Mouse (Mus musculus): ENCODE data around the gene Uap1l1.

DNA sequence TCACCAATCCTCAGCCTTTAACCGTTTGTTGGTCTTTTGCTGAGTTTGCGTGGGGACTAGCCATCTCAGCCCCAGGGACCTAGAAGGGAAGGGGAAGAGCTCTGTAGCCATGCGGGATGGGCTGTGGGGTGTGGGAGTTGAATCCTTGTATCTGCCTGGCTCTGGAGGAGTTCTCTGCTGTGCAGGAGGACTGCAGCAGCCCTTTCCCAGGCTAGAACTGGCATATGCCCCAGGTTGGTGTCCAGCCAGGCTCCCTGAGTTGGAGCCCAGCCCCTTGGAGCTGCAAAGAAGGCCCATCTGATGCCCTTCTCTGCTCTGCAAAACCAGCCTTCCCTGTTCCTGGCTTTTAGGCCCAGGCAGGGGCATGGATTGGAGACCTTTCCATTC lies 31.1 kb upstream of the Uap1l1 start:
- TF ChIP-seq CTCF (IDR thresholded peaks at IDR 0.05; ENCODE audit: insufficient read depth, low read depth, low read length) (no peak), POLR2A (IDR thresholded peaks at IDR 0.05; ENCODE audit: insufficient read depth, low read depth, low read length) (no peak)

Data from olfactory bulb, adult 2 months (tissue).